Mouse (Mus musculus): ENCODE measurements at regions not wholly inside any gene's neighbourhood (a gene's known extent, or its start where the extent isn't known, plus 50 kb on each side); places are given as distances from the start of the nearest gene placed in this dataset.

- no peak for DNase-seq
Observed at GRCm38 (mm10) chr4:150800774-150801173, 52.9 kb upstream of the Errfi1 start.

GRCm38 (mm10) chr4:150799550-150800398 lies 53.9 kb upstream of the Errfi1 start:
- no peak for DNase-seq

- DNase-seq: no peak
Observed at GRCm38 (mm10) chr4:150798783-150799530, 54.8 kb upstream of the Errfi1 start.

GRCm38 (mm10) chr4:150798281-150798680 lies 55.4 kb upstream of the Errfi1 start:
- DNase-seq: no peak

GRCm38 (mm10) chr4:150797057-150797456 lies 56.7 kb upstream of the Errfi1 start:
- no peak for DNase-seq

- DNase-seq: no peak
Observed at GRCm38 (mm10) chr4:150794878-150795277, 58.8 kb upstream of the Errfi1 start.

- DNase-seq: no peak
Observed at GRCm38 (mm10) chr4:150794257-150794794, 59.4 kb upstream of the Errfi1 start.

- DNase-seq: no peak
Observed at GRCm38 (mm10) chr4:150793146-150793545, 60.6 kb upstream of the Errfi1 start.

- no peak for DNase-seq
Observed at GRCm38 (mm10) chr4:150789166-150789565, 64.6 kb upstream of the Errfi1 start.

- DNase-seq: no peak
Observed at GRCm38 (mm10) chr4:150787113-150787512, 66.6 kb upstream of the Errfi1 start.

GRCm38 (mm10) chr4:150786651-150787050 lies 67.1 kb upstream of the Errfi1 start:
- no peak for DNase-seq

- no peak for DNase-seq
Observed at GRCm38 (mm10) chr4:150784491-150785451, 68.9 kb upstream of the Errfi1 start.

GRCm38 (mm10) chr4:150781304-150781703 lies 72.4 kb upstream of the Errfi1 start:
- no peak for DNase-seq

GRCm38 (mm10) chr4:150779340-150779739 lies 74.4 kb upstream of the Errfi1 start:
- DNase-seq: no peak

GRCm38 (mm10) chr4:150778683-150779082 lies 75.0 kb upstream of the Errfi1 start:
- no peak for DNase-seq

GRCm38 (mm10) chr4:150775695-150776521 lies 77.8 kb upstream of the Errfi1 start:
- no peak for DNase-seq

GRCm38 (mm10) chr4:150775281-150775680 lies 78.4 kb upstream of the Errfi1 start:
- DNase-seq: no peak

- no peak for DNase-seq
Observed at GRCm38 (mm10) chr4:150774289-150774914, 79.3 kb upstream of the Errfi1 start.

- DNase-seq: no peak
Observed at GRCm38 (mm10) chr4:150771922-150772651, 81.6 kb upstream of the Errfi1 start.

- DNase-seq: no peak
Observed at GRCm38 (mm10) chr4:150771469-150771868, 82.2 kb upstream of the Errfi1 start.
